Mouse (Mus musculus) kidney, adult 8-10 months (tissue): ENCODE measurements around the gene Dnmt3a.

ENCODE experiments used
- DNase-seq, 2 experiments: peaks; one replicate each; pipeline ENCODE4 v3.0.0; 2022

Gene Dnmt3a

GRCm38 (mm10) chr12:3787541-3787940 lies 18.3 kb upstream of the Dnmt3a start:
- DNase-seq, result no peak

GRCm38 (mm10) chr12:3788421-3789051 lies 17.3 kb upstream of the Dnmt3a start:
- no peak for DNase-seq

- no peak for DNase-seq
Observed at GRCm38 (mm10) chr12:3789626-3790185, 16.1 kb upstream of the Dnmt3a start.

- DNase-seq, result no peak
Observed at GRCm38 (mm10) chr12:3791257-3791656, 14.6 kb upstream of the Dnmt3a start.

GRCm38 (mm10) chr12:3791732-3792131 lies 14.1 kb upstream of the Dnmt3a start:
- peak; percentile 95 for DNase-seq

DNA sequence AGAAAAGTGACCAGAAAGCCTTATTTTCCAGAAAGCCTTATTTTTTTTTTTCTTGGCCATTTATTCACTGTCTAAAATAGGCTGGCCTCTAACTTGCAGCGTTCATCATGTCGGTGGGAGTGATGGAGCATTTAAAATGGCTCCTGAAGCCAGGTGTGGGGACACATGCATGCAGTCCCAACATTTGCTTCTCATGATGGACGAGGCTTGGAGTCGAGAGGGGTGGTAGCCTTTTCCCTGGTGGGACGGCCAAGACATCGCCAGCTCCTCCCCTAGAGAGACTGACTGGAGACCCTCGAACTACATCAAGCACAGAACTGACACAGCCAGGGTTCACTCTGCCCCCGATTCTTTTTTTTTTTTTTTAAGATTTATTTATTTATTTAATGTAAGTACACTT lies 13.6 kb upstream of the Dnmt3a start:
- DNase-seq, result no peak

DNA sequence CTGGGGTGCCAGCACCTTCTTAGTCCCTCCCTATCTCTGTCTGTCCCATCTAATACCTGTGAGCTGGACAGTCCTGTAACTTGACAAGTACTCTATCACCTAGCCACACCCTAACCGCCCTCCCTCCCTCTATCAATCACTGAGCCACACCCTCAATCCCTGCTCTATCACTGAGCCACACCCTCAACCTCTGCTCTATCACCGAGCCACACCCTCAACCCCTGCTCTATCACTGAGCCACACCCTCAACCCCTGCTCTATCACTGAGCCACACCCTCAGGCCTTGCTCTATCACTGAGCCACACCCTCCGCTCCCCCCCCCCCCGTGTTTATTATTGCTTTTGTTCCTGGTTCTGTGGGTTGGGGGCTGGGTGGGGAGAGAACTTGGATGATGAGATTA lies 10.2 kb upstream of the Dnmt3a start:
- no peak for DNase-seq

- DNase-seq, result no peak
Observed at GRCm38 (mm10) chr12:3799551-3799950, 6.3 kb upstream of the Dnmt3a start.

- peak; percentile 77 to 79 for DNase-seq
Observed at GRCm38 (mm10) chr12:3806271-3806684, 471 bp downstream of the Dnmt3a start.

DNA sequence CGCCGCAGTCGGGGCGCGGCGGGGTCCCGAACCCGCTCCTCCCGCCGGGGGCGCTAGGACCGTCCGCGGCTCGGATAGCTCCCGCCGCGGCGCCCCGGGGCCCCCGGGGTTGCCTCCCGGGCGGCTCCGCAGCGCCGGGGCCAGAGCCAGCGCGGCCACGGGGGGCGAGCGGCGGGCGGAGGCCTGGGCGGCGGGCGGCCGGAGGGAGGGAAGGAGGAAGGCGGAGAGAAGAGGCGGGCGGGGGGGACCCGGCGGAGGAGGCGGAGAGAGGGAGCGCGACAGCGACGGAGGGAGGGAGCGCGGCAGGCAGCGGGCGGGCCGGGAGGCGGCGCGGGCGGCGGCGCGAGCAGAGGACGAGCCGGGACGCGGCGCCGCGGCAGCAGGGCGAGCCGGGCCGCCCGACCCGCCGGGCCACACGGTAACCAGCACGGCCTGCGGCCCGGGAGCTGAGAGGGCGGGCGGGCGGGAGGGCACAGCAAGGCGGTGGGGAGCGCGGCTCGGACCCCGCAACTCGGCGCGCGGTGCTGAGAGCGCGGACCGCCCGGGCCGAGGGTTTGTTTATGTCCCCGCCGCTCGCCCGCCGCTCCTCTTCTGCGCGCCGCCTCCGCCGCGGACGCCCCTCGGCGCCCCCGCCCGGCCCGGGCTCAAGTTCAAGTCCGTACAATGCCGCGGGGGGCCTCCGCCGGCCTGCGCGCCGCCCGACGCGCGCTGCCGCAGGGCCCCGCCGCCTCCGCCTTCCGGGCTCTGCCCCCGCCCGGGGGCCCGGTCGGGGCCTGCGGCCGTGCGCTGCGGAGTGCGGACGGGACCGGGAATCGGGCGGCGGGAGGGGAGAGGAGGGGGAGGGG lies 1.1 kb downstream of the Dnmt3a start:
- DNase-seq, result peak; percentile 71 to 72

GRCm38 (mm10) chr12:3807548-3808395 lies 2.0 kb downstream of the Dnmt3a start:
- peak; percentile 66 to 76 for DNase-seq

- DNase-seq, result peak; percentile 78 to 79
Observed at GRCm38 (mm10) chr12:3808396-3808981, 2.7 kb downstream of the Dnmt3a start.

DNA sequence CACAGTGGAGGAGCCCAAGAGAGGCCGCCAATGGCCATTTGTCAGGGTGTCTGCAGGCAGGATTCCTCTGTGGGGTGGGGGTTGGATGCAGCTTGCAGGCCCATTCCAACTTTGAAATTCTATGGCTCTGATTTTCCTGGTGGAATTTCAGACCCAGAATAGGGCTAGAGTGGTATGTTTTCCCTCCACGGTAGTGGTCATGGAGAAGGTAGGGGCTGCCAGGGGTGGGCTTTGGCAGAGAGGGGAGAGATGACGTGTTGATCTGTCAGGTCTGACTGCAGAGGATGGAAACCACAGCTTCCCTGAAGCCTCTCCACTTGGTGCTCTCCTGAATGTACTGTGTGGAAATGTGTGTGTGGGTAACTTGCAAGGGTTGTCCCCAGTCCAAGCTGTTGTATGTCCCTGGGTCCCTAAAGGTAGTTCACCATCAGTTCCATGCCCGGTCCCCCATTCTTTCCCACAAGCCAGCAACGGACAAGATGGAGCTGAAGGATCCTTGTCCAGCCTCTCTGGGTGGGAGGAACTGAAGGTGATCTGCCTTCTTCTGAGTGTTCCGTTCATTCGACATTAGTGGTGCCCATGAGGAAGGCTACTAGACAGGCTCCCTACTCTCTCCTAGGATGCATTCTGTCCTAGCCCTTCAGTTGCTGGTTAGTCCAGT lies 3.8 kb downstream of the Dnmt3a start:
- DNase-seq, result no peak

- DNase-seq, result no peak
Observed at GRCm38 (mm10) chr12:3810455-3810854, 4.6 kb downstream of the Dnmt3a start.

DNA sequence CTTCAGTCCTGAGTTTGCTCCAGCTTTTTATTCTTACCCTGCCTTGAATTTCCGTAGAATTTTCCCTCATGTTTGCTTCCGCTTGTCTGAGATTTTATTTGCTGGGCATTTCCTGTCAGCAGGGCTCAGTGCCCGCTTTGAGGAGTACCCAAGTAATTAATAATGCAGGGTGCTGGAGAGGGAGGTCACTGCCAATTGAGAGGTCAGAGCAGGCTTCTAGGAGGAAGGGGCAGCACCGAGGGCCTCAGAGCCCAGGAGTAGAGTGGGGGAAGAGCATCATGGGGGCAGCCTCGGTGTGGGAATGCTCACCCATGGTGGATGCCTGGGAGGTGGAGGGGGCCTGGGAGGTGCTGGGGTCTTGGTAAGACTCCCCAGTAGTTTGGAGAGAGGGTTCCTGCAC lies 5.8 kb downstream of the Dnmt3a start:
- DNase-seq, result peak in 1 of 2 experiments; percentile 49

- DNase-seq, result no peak
Observed at GRCm38 (mm10) chr12:3812251-3812650, 6.4 kb downstream of the Dnmt3a start.

GRCm38 (mm10) chr12:3813138-3813537 lies 7.3 kb downstream of the Dnmt3a start:
- DNase-seq, result no peak

- no peak for DNase-seq
Observed at GRCm38 (mm10) chr12:3815386-3815785, 9.6 kb downstream of the Dnmt3a start.

GRCm38 (mm10) chr12:3817033-3817432 lies 11.2 kb downstream of the Dnmt3a start:
- no peak for DNase-seq

- peak; percentile 61 to 76 for DNase-seq
Observed at GRCm38 (mm10) chr12:3817566-3817965, 11.8 kb downstream of the Dnmt3a start.

DNA sequence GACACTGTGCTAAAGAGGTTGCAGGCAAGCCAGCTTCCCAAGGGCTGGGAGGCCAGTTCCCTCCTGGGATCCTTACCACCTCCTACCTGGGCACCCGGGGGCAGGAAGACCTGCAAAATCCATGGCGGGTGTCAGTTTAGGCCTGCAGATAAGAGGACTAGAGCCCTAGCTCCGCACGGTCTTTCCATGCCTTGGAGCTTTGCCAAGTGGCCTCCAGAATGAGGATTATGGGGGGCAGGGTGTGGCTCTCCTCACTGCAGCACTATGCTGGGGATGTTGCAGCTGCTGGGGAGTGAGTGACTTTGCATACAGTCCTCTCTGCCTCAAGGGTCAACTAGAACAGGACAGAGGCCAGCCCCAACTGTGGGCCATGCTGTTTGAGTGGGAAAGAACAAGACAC lies 14.1 kb downstream of the Dnmt3a start:
- DNase-seq, result no peak

- no peak for DNase-seq
Observed at GRCm38 (mm10) chr12:3823408-3823807, 17.6 kb downstream of the Dnmt3a start.
